Mouse (Mus musculus) spleen, adult 2 months (tissue): ENCODE measurements around the gene Stk11.

Source experiments
- CTCF ChIP-seq: fragments of 200-500 bp; IDR thresholded peaks from 2 replicates; pipeline ENCODE4 v1.5.1; 2011; ENCODE audit warnings: mild to moderate bottlenecking, inconsistent platforms; ENCODE audit not compliant: insufficient read depth, insufficient read length, insufficient replicate concordance; ENCODE audit errors: extremely low read depth
- POLR2A ChIP-seq: fragments of 200-500 bp; IDR thresholded peaks from 2 replicates; pipeline ENCODE4 v1.6.1; 2011; ENCODE audit warnings: low read depth, low read length, inconsistent platforms

DNA sequence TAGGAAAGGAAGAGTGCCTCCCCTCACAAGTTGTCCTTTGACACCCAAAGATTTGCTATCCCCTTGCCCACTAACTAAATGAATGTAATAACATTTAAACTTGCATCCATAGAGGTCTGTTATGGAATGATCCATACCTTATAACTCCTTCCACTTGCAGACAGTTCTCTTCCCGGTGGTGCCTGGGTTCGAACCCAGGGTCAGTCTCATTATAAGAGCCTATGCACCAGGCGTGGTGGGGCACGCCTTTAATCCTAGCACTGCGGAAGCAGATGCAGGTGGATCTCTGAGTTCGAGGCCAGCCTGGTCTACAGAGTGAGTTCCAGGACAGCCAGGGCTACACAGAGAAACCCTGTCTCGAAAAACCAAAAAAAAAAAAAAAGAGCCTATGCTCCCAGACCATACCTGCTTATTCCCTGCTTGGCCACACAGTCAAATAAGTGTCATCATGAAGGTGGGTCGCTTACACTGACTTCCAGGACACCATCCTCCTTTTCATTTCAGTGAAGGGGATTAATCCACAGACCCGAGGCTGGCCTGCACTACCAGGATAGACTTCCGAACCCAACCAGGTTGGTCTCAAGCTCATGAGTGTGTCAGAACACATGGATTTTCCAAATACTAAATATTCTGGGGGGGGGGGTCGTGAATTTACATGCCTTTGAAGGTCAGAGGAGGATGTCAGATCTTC is 24.5 kb downstream of the Stk11 start:
- TF ChIP-seq POLR2A (no peak), CTCF (no peak)
